Mouse (Mus musculus): Measurements from ENCODE around the gene Pex14.

DNA sequence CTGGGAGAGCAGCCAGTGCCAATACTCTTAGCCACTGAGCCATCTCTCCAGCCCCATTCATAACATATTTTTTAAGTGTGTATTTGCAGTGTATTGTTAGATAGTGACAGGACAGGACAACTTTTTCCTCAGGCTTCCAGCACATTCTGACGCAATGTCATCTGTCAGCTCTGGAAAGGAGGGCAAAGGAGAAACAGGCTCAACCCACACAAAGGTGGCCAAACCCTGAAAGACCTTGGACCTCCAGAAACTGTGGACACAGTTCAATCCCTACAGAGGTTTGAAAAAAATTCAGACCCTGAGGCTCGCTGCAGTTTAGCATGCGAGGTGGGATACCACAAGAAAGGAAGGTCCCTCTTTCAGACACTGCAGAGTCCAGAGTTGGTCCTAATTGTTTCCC is 1.7 kb downstream of the Pex14 start:
- TF ChIP-seq CTCF (IDR thresholded peaks at IDR 0.05; ENCODE audit: insufficient read depth, low read depth, low read length), result no peak
- no peak for TF ChIP-seq POLR2A (IDR thresholded peaks at IDR 0.05; ENCODE audit: insufficient read depth, low read depth, low read length)
